Mouse (Mus musculus): ENCODE measurements around the gene Map1b.

The Map1b gene

DNA sequence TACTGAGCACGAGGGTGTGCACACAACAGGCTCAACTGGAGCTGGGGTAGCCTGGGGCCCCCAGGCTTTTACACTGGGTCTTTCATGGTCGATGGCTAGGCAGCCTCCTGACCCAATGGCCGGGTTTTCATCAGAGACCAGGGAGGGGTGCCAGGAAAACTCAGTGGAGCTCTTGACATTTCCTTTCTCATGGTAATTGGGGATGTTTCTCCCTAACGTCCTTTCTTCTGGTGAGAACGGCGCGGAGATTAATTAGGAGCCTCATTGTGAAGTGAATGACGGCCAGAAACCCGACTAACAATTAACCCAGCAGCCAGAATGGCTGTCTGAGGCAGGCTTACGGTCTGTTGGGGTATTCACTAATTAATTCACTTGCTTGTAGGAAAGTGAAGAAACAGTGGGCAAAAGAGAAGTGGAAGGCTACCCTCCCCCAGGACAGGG lies 71.9 kb downstream of the Map1b start:
- no peak for DNase-seq

GRCm38 (mm10) chr13:99443484-99444175 lies 72.7 kb downstream of the Map1b start:
- no peak for DNase-seq

DNA sequence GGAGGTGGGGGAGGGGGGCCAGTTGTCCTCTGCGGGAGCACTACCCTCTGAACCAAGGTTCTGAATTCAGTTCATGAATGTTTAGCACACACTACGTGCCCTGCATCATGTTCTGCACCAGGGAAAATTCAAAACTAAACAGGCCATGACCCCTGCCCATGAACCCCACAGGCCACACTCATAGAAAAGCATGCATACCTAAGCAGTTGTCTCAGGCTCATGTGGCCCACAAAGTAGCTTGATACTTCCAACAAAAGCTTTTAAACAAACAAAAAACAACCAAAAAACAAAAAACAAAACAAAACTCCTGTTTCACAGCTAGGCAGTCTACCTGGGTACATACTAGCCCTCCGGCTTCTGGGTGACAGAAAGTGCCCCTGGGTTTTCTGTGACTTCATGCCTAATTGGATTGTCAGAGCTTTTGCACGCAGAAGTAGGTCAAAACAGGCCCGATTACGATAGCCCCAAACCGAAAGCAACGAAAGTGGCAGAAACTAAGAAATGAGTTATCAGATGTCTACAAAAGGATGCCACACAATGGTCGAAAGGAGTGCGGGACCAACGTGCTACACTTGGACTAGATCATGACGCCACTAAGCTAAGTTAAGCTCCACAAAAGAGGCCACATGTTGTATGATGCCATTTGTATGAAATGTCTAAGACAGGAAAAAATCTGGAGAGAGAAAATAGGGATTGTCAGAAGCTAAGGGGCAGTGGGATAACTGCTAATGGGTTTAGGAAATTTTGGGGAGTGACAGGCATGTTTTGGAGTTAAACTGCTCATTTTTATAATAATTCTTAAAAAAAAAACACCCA lies 73.7 kb downstream of the Map1b start:
- DNase-seq = no peak

DNA sequence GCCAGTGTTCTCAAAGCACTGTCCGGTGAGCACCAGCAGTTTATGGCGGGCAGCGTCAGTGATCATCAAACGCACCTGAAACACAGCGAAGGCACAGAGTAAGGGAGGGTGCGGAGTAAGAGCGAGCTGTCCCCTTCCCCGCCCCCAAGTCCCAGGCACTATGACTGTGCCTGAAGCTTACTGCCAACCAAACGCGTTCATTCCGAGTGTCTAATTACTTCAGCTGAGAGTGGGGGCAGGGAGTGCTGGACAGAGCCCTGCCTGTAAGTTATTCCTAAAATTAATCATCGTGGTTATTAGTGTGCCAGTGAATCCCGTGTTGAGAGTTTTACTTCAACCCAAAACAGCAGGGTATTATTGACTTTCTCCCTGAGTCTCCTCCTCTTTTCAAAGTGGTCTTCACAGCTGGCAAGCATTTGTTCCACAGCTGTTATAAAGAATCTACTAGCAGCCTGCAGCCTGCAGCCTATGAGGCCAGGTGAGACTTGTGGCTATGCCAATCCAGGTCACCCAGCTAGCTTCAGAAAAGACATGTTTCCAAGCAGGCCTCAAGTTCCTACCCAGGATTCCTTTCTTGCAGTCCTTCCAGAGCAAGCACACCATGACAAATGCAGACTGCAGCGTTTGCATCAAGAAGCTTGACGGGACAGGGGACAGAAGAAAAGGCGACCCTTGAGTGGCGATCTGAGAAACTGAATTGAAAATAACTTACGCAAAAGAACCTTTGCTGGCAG lies 74.5 kb downstream of the Map1b start:
- DNase-seq = no peak

DNA sequence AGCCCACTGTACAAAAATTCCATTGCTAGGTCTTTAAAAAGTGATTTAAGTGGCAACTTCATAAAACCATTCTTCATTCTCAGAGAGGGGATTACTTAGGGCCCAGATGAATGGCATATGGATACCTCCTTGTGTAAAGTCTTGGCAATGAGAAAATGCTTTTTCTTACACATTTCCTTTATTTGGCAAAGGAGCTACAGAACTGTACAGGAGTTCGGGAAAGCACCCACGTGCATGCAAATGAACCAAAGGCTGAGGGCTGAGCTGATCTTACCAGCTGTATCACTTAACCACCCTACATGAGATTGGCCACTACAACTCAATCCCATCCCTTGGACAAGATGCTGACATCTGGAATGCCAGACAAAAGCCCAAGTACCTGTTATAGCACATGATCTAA lies 76.1 kb downstream of the Map1b start:
- no peak for DNase-seq

GRCm38 (mm10) chr13:99439357-99439756 lies 77.0 kb downstream of the Map1b start:
- no peak for DNase-seq

DNA sequence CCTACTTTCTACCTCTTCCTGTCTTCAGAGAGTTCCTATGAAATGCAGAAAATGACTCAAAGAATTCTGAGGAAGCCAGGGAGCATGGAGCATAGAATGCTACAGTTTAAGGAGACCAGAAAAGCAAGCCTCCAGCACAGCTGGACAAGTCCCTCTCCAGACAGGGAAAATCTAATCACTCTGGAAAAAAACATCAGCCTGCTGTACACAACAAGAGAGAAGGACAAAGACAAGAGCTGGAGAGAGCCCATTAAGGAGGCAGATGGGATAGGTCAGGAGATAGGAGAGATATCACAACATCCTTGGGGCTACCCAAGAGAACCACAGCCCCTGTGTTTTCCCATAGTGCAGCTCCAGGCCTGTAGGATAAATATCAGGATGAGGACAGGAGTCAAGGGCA lies 79.3 kb downstream of the Map1b start:
- no peak for DNase-seq

GRCm38 (mm10) chr13:99434494-99434893 lies 81.8 kb downstream of the Map1b start:
- DNase-seq = no peak

DNA sequence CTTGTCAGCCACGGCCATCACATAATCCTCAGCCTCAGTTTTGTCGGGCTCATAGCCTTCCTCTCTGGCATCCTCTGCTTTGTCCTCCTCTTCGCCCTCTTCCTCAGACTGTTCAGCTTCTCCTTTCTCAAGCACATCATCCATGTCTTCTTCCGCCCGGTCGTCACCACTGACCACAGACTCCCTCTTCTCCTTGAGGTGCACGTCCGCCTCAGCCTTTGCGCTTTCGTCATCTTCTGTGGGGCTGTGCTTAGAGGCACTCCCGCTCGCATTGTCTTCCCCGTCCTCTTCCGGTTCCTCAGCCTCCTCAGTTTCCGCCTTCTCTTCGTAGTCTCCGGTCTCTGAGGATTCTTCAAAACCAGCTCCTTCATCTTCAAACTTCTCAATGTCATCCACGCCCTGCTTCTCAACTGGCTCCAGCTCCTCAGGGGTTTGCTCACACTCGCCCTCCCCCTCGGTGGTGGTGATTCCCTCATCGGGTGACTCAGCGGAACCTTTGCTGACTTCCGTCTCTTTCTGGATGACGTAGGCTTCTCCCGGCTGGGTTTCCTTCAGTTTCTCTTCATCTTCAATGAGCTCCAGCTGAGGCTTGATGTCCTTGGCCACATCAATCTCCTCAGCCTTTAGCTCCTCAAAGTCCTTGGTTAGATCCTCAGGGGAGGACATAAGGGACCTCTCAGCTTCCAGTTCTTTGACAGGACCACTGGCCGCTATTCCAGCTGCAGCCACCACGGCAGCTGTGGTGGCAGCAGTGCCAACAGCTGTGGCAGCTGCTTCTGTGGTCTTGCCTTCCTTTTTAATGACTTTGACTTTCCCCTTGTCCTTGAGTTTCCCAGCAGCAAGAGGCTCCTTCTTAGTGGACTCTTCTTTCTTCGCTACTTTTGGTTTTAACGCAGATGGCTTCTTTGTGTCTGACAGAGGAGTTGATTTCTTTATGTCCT lies 83.0 kb downstream of the Map1b start:
- no peak for DNase-seq

GRCm38 (mm10) chr13:99423581-99423980 lies 92.8 kb downstream of the Map1b start:
- no peak for DNase-seq

DNA sequence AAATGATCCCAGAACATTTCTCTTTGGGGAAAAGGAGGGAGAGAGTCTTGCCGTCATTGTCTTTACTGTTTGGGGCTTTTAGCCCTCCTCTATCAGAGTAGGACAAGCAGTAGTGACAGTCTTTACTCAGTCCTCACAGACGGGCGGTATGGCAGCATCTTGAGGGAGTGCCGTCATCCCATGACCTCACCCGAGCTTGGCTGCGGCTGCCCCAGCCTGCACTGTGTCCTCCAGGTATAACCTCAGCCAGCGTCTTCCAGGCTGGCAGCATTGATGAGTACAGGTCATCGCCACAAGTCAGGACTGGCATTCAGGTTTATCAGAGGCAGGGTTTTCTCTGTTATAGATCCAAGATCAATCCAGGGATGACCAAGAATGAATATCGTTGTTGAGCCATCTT lies 99.7 kb downstream of the Map1b start:
- no peak for DNase-seq

DNA sequence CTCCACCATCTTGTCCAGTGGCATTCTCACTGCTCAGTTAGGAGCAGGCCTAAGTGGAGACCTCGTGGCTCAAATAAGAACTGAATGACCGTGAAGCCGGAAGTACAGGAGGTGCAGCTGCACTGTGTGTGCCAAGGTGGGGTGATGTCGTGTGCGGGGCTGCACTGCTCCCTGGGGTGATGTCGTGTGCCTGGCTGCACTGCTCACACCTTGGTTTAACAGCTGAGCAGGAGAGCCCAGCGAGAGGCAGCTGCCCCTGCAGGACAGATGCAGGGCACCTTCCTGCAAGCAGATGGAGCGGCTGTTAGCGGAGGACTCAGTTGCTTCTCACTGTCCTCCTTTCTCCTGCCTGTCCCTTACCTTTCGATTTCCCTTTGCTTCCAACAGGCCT lies 102.0 kb downstream of the Map1b start:
- DNase-seq = no peak

- DNase-seq = no peak
Measured at GRCm38 (mm10) chr13:99413481-99414351, 102.6 kb downstream of the Map1b start.

GRCm38 (mm10) chr13:99412477-99413080 lies 103.8 kb downstream of the Map1b start:
- peak; percentile 55 for DNase-seq

GRCm38 (mm10) chr13:99411761-99412160 lies 104.6 kb downstream of the Map1b start:
- no peak for DNase-seq

- no peak for DNase-seq
Measured at GRCm38 (mm10) chr13:99410611-99411515, 105.5 kb downstream of the Map1b start.

- no peak for DNase-seq
Measured at GRCm38 (mm10) chr13:99409216-99409615, 107.1 kb downstream of the Map1b start.

- no peak for DNase-seq
Measured at GRCm38 (mm10) chr13:99399373-99399772, 117.0 kb downstream of the Map1b start.

- DNase-seq = peak; percentile 26
Measured at GRCm38 (mm10) chr13:99398149-99398701, 118.1 kb downstream of the Map1b start.

GRCm38 (mm10) chr13:99397228-99397627 lies 119.1 kb downstream of the Map1b start:
- no peak for DNase-seq
